Mouse (Mus musculus) limb, embryonic 11.5 days (tissue): Measurements from ENCODE around the gene Flywch1. TPM values are rescaled to one million over a fixed set of nuclear protein-coding genes. Genes with fewer than 3 reads are reported as not detected.

Experiments used
- ATAC-seq: fragments of 200-750 bp; cut with Nextera tagmentation; 2 replicates; pipeline ENCODE4 v1.8.0; 2017; ENCODE audit warnings: low read depth; ENCODE audit not compliant: insufficient number of reproducible peaks, low FRiP score, low TSS enrichment
- DNase-seq: peaks from one replicate; pipeline ENCODE4 v3.0.0-alpha.2; 2015; ENCODE audit warnings: low spot score
- H3K27ac ChIP-seq: fragments of 300-500 bp; sonication (generic); replicated peaks from 2 replicates; pipeline ENCODE4 v1.5.1; 2014; ENCODE audit warnings: low read depth, mild to moderate bottlenecking, low read length
- H3K27me3 ChIP-seq: fragments of 300-500 bp; sonication (generic); 2 replicates; pipeline ENCODE4 v1.6.1; 2014; ENCODE audit warnings: mild to moderate bottlenecking, low read length, mixed read lengths; ENCODE audit not compliant: control insufficient read depth, insufficient read depth
- H3K36me3 ChIP-seq: fragments of 300-500 bp; sonication (generic); 2 replicates; pipeline ENCODE4 v1.6.1; 2014; ENCODE audit warnings: mild to moderate bottlenecking, low read length, moderate library complexity, mixed read lengths; ENCODE audit not compliant: control insufficient read depth, insufficient read depth
- H3K4me1 ChIP-seq: fragments of 300-500 bp; sonication (generic); 2 replicates; pipeline ENCODE4 v1.6.1; 2014; ENCODE audit warnings: low read length, mixed read lengths; ENCODE audit not compliant: control insufficient read depth, insufficient read depth
- H3K4me2 ChIP-seq: fragments of 300-500 bp; sonication (generic); 2 replicates; pipeline ENCODE4 v1.6.1; 2014; ENCODE audit warnings: low read depth, mild to moderate bottlenecking, moderate library complexity; ENCODE audit not compliant: severe bottlenecking
- H3K4me3 ChIP-seq: fragments of 300-500 bp; sonication (generic); 2 replicates; pipeline ENCODE4 v1.5.1; 2014; ENCODE audit warnings: low read depth, low read length
- H3K9ac ChIP-seq: fragments of 300-500 bp; sonication (generic); 2 replicates; pipeline ENCODE4 v1.6.1; 2014; ENCODE audit warnings: mild to moderate bottlenecking, low read length
- H3K9me3 ChIP-seq: fragments of 300-500 bp; sonication (generic); 2 replicates; pipeline ENCODE4 v1.6.1; 2016; ENCODE audit warnings: low read length; ENCODE audit not compliant: control insufficient read depth
- WGBS: fragments of 180-500 bp; shearing (Covaris S2); extraction: QIAGEN DNeasy Blood & Tissue Kit; methylation state at CpG from one replicate; pipeline ENCODE4 v1.1.7; 2014; 5-methylcytosine and 5-hydroxymethylcytosine counted together
- polyA plus RNA-seq: library from polyadenylated mRNA; unstranded; fragments of >200 nt; fragmentation: Nextera tagmentation; extraction: Ambion mirVana; gene quantifications from 2 replicates; pipeline ENCODE4 v1.2.1, GENCODE M21; 2014

Gene Flywch1
- polyA plus RNA-seq, 1 experiment from 2014 or later = 125 TPM

- peaks cover 4% of the 10 kb centered on the region for H3K4me1 ChIP-seq
- 3% methylated on average over 61 of the region's 73 CpGs for WGBS
- peak; percentile 91 for ATAC-seq
Observed at GRCm38 (mm10) chr17:23725999-23726757, 45.2 kb downstream of the Flywch1 start, which contains the start of gene Pkmyt1. Gene Pkmyt1, plus strand, starts transcription at chr17:23726336.

GRCm38 (mm10) chr17:23725477-23725876 is 45.9 kb downstream of the Flywch1 start:
- ATAC-seq (no peak), DNase-seq (no peak)
- no peaks in the 10 kb centered on the region for H3K36me3 ChIP-seq
- H3K27me3 ChIP-seq = no peaks in the 10 kb centered on the region
- no peak overlapping the region for H3K27ac ChIP-seq
- H3K9me3 ChIP-seq = no peaks in the 10 kb centered on the region
- H3K4me1 ChIP-seq = peaks cover 4% of the 10 kb centered on the region
- H3K4me2 ChIP-seq = peak overlapping the region; percentile 69
- WGBS = 64% methylated on average over 4 of the region's 4 CpGs
- peak overlapping the region; percentile 65; the same call in 1 of the 2 replicates for H3K9ac ChIP-seq
- H3K4me3 ChIP-seq = peak overlapping the region; percentile 87; the same call in 1 of the 2 replicates

More at GRCm38 (mm10) chr17:23725999-23726757, 45.2 kb downstream of the Flywch1 start, which contains the start of gene Pkmyt1:
- H3K4me3 ChIP-seq = peak within 1 kb of the TSS; percentile 87
- no peaks in the 10 kb centered on the region for H3K36me3 ChIP-seq
- DNase-seq = peak; percentile 96
- no peaks in the 10 kb centered on the region for H3K27me3 ChIP-seq
- H3K4me2 ChIP-seq = peak within 1 kb of the TSS; percentile 69
- H3K9me3 ChIP-seq = no peaks in the 10 kb centered on the region
- peak within 1 kb of the TSS; percentile 76 for H3K9ac ChIP-seq
- H3K27ac ChIP-seq = peak within 1 kb of the TSS; percentile 61; the same call in 1 of the 2 replicates

DNA sequence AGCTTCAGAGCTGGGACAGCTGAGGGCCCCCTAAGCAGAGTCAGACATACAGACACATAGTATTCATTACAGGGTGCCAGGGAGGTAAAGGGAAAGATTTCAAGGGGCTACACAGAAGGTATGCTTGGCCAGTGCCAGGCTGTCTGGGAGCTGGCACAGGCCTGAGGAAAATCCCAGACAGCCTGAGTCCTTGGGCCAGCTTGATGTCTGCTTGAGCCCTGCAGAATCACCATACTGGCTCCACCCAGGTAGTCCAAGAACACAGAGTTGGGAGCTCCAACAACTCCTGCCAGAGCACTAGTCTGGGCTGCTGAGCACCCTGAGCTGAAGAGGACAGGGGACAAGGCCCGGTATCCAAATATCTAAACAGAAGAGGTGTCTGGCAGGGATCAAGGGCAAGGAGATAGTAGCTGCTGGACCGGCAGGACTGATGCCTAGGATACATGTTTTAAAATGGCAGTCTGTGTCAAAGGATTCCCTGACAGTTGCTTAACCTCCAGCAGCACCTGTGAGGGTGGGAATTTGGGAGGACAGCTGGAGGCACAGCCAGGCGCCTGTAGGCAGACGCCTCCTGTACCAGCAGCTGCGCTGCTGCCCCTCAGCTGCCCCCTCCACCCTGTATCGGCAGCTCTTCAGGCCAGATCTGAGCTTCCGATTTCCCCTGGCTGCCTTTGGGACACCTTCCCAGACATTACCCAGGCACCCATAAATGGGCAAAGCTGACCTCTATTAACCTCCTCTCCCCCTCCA is 48.9 kb downstream of the Flywch1 start, which contains the start of gene 1520401A03Rik:
Gene 1520401A03Rik (minus strand): TSS at position 408 of the 750 bp plus-strand sequence.
- Histone ChIP-seq H3K36me3 (no peaks in the 10 kb centered on the region), H3K9ac (no peak within 1 kb of the TSS), H3K9me3 (no peaks in the 10 kb centered on the region), H3K27ac (no peak within 1 kb of the TSS), H3K27me3 (no peaks in the 10 kb centered on the region), H3K4me2 (no peak within 1 kb of the TSS), H3K4me1 (peaks cover 4% of the 10 kb centered on the region), H3K4me3 (no peak within 1 kb of the TSS)
- ATAC-seq (no peak), DNase-seq (no peak)
- WGBS = 67% methylated on average over 7 of the region's 7 CpGs

- Histone ChIP-seq H3K4me3 (no peak overlapping the region), H3K9ac (no peak overlapping the region), H3K4me2 (no peak overlapping the region), H3K27me3 (no peaks in the 10 kb centered on the region), H3K27ac (no peak overlapping the region), H3K4me1 (no peaks in the 10 kb centered on the region), H3K36me3 (no peaks in the 10 kb centered on the region), H3K9me3 (no peaks in the 10 kb centered on the region)
- DNase-seq (no peak), ATAC-seq (no peak)
- WGBS = 80% methylated on average over 2 of the region's 2 CpGs
Observed at GRCm38 (mm10) chr17:23721886-23722285, 49.5 kb downstream of the Flywch1 start.

- no peak overlapping the region for H3K4me2 ChIP-seq
- H3K4me3 ChIP-seq = no peak overlapping the region
- DNase-seq = no peak
- WGBS = 11% methylated on average over 1 of the region's 1 CpGs
- no peaks in the 10 kb centered on the region for H3K9me3 ChIP-seq
- no peaks in the 10 kb centered on the region for H3K36me3 ChIP-seq
- H3K9ac ChIP-seq = no peak overlapping the region
- ATAC-seq = no peak
- H3K4me1 ChIP-seq = no peaks in the 10 kb centered on the region
- no peaks in the 10 kb centered on the region for H3K27me3 ChIP-seq
- no peak overlapping the region for H3K27ac ChIP-seq
Observed at GRCm38 (mm10) chr17:23719455-23719854, 51.9 kb downstream of the Flywch1 start.

- no peak overlapping the region for H3K4me2 ChIP-seq
- H3K4me3 ChIP-seq = no peak overlapping the region
- no peaks in the 10 kb centered on the region for H3K36me3 ChIP-seq
- no peak overlapping the region for H3K9ac ChIP-seq
- H3K27ac ChIP-seq = no peak overlapping the region
- 54% methylated on average over 2 of the region's 2 CpGs for WGBS
- no peaks in the 10 kb centered on the region for H3K9me3 ChIP-seq
- DNase-seq = no peak
- H3K27me3 ChIP-seq = no peaks in the 10 kb centered on the region
- H3K4me1 ChIP-seq = no peaks in the 10 kb centered on the region
- ATAC-seq = no peak
Observed at GRCm38 (mm10) chr17:23717003-23717402, 54.4 kb downstream of the Flywch1 start.

GRCm38 (mm10) chr17:23706212-23706611 is 65.2 kb downstream of the Flywch1 start:
- H3K4me3 ChIP-seq = no peak overlapping the region
- H3K4me1 ChIP-seq = no peaks in the 10 kb centered on the region
- DNase-seq (peak; percentile 90), ATAC-seq (no peak; the same call in 1 of the 2 replicates)
- H3K27ac ChIP-seq = no peak overlapping the region
- no peak overlapping the region for H3K4me2 ChIP-seq
- whole genome bisulfite sequencing = 0% methylated on average over 3 of the region's 3 CpGs
- no peaks in the 10 kb centered on the region for H3K27me3 ChIP-seq
- H3K9ac ChIP-seq = no peak overlapping the region
- no peaks in the 10 kb centered on the region for H3K9me3 ChIP-seq
- H3K36me3 ChIP-seq = no peaks in the 10 kb centered on the region

DNA sequence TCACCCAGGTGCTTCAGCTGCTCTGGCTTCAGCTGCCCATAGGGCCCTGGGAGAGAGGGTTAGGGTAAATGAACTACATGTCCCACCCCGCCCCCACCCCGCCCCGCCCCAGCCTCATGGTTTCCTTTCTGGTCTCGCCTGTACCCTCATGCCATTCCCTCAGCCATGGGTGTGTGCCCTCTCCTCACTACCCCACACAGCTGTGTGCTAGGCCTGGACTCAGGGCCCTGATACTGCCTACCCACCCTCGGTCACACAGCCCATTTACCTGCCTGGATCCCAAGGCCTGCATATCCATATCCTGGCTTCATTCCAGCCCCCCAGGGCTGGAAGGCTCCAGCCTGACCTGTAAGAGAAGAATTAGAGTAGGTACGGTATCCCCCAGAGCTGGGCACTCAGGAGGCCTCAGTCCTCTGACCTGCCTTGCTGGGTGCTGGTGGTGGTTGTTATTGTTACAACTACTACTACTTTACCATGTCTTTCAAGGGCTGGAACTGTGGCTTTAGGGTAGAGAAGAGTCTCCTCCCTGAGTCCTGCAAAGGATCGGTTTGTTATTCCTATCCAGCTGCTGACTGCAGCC is 65.8 kb downstream of the Flywch1 start:
- peaks cover 3% of the 10 kb centered on the region; the same call in 1 of the 2 replicates for H3K27me3 ChIP-seq
- H3K27ac ChIP-seq = no peak overlapping the region
- H3K9ac ChIP-seq = no peak overlapping the region
- 68% methylated on average over 5 of the region's 7 CpGs for WGBS
- H3K36me3 ChIP-seq = no peaks in the 10 kb centered on the region
- no peak overlapping the region for H3K4me2 ChIP-seq
- no peaks in the 10 kb centered on the region for H3K4me1 ChIP-seq
- DNase-seq (no peak), ATAC-seq (0 out of 2 replicates have a peak, but pooled peaks have one; percentile 12)
- H3K9me3 ChIP-seq = no peaks in the 10 kb centered on the region
- H3K4me3 ChIP-seq = no peak overlapping the region
